Mouse (Mus musculus) cerebellum, adult 8-10 months (tissue): Measurements from ENCODE around the gene Olfr52.
"Not testable (repeated sequence)": the region's sequence is repeated elsewhere in the genome, so short reads cannot be mapped to it uniquely, and the experiment has no call there.

Experiments used
- DNase-seq: peaks from one replicate; pipeline ENCODE4 v3.0.0; 2022

Gene Olfr52

DNA sequence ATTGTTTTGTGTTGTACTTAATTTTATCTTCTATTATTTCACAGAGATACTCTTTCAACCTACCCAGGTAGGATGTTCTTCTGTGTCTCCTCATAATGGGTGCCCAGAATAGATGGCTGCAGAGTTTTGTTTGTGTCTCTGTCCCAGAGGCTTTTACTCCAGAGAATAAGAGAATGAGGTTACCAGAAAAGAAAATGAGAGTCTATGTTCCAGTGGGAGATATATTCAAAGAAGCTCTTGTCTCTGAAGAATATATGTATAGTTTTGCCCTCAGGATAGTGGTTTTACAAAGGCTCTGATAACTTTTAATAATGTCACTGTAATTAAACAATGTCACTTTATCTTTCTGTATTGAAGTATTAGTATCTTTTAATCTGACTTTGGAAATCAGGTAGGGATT, at the start of gene Olfr52:
Olfr52 (minus strand) TSS at position 101 of the 400 bp plus-strand sequence.
- DNase-seq = no peak

DNA sequence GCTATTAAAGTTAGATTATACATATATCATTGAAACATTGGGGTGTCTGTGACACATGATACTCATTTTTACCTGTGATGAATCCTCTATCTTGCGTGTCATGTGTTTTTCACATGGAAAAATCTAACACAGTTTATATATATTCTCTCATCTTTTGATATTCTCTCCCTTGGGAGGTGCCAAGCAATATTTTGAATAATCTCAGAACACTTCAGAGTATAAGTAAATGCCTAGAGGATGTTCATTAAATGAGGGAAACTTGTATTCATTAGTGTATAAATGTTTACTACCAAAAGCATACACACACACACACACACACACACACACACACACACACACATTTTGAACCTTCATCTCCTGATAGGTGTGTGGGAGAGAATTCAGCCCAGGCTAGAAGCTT, 45.8 kb upstream of the Olfr52 start, which contains the start of gene Olfr1047:
Olfr1047 (minus strand) TSS at position 101 of the 400 bp plus-strand sequence.
- no peak for DNase-seq

DNA sequence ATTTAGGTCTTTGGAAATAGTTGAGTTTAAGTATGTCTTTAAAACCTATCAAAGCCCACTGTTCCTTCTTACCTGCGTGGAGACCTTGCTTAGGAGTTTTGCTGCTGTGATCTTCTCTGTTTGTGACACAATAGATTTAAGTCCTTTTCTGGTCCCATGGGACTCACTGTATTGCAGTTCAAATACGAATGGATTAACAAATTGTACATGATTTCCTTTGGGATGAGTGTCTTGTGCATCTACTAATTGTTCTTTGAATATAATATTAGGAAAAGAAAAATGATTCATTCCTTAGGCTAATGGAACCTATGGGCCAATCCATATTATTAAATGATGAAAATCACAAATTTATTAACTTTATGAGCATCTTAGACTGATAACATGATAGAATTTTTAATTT, 33.7 kb upstream of the Olfr52 start, which contains the start of gene Olfr1046:
Olfr1046 (minus strand) TSS at position 101 of the 400 bp plus-strand sequence.
- no peak for DNase-seq

DNA sequence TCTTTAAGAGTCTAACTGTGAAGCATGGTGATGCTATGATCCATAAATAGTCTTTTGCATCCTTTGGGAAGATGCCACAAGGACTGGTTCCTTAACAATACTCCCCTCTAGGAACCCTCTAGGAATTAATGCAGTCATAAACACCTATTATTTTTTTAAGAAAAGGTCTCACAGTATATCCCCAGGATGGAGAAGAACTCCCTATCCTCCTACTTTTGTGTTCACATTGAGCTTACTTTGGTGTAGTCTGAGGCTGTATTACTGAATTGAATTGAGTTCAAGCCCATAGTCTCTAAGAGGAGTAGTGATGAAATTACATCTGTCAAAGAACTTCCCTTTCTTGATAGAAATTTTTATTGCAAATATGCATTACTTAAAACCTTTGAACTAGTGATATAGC, 17.4 kb upstream of the Olfr52 start, which contains the start of gene Olfr1045:
Olfr1045 (minus strand) TSS at position 101 of the 400 bp plus-strand sequence.
- no peak for DNase-seq

DNA sequence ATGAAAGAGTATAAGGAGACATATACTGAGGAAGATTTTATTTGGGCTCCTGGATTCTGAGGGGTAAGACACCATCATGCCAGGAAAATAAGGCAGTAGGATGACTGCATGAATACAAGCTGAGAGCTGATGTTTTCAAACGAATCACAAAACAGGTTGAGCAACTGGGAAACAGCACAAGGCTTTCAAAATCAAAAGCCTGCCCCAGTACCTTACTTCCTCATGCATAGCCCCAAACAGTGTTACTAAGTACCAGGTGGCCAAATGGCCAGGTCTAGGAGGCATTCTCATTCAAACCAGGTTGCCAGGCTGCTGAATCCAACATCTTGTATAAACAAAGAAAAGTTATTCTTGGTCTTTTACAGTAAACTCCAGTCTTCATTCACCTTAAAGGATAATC, 10.4 kb upstream of the Olfr52 start:
- DNase-seq = no peak

DNA sequence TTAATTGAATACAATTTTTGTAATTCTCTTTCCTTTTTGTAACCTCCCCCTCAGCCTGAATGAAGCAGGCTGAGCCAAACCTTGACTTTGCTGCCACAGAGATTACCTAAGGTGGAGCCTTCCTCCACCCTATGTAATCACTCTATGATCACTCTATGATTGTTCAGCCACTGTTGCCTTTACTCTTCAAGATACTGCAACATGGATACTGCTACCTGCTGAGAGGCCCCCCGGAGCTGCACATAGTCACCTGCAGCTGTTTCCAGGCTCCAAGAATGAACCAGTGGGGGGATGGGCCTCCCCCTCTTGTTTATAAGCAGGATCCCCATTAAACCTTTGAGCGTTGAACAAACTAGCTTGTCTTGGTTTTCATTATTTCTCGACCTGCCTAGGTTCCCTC, 5.5 kb downstream of the Olfr52 start:
- DNase-seq = no peak

DNA sequence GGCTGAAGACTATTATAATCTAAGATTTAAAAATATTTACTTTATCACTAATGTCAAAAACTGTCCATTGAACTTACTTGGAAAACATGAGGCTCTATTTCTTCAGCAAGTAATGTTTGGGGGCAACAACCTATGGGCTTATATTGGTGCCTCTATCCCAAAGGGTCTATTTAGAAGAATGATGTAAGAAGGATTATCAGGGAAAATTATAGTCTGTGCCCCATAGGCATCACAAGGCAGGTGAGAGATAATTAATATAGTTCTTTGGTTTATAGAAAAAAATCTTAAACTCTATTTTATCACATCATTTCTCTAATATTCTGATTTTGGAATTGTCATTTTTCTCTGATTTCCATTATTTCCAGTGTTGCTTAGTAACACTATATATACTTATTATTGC, 7.8 kb downstream of the Olfr52 start, which contains the start of gene Olfr1044:
Olfr1044 (minus strand) TSS at position 101 of the 400 bp plus-strand sequence.
- DNase-seq = no peak

DNA sequence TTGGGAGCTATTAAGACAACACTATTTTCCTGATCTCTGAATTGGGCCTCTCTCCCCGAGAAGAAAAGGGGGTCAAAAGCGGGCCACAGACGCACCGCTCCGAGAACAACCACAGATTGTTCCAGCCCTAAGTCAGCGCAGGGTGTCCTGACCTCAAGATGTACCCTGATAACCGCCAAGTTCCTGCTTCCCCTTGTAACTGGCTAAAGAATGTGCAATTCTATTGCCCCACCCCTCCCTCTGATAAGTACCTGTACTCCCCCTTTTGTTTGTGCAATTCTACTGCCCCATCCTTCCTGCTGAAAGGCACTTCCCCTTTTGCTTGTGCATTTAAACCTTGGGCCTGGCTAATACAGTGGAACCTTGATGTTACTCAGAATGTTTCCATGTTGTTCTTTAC, 10.1 kb downstream of the Olfr52 start:
- not testable (repeated sequence) for DNase-seq

DNA sequence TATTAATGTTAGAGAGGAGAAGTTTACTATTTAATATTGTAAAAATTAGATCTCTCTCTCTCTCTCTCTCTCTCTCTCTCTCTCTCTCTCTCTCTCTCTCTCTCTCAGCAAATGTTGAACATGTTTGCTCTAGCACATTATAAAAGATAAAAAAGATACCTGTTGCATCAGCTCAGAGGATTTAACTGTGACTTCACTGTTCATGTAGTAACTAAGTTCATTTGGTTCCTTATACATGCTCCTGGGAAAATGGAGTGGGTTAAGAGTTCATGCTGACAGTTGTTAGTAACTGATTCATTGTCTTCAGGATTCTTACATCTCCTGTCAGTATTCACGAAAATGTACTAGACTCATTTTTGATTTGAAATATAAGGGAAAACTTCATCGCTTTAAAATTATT, 18.1 kb downstream of the Olfr52 start, which contains the start of gene Olfr1043:
Olfr1043 (minus strand) TSS at position 101 of the 400 bp plus-strand sequence.
- no peak for DNase-seq

DNA sequence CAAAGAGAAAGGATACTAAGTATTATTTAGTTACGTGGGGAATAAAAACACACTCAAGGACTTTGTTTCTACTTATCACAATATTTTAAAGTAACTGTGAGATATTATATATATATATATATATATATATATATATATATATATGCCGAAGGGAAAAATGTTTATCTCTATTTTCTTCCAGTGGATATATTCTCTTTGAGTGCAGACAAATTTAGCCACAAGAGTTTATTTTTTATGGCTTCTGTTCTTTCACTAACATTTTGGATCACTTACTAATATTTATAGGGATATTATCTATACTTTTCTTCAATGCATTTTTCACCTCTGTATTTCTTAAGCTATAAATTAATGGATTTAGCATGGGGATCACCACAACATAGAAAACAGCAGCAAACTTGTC, 23.7 kb downstream of the Olfr52 start, which contains the start of gene Olfr1042:
Olfr1042 (minus strand) TSS at position 101 of the 400 bp plus-strand sequence.
- DNase-seq = no peak

DNA sequence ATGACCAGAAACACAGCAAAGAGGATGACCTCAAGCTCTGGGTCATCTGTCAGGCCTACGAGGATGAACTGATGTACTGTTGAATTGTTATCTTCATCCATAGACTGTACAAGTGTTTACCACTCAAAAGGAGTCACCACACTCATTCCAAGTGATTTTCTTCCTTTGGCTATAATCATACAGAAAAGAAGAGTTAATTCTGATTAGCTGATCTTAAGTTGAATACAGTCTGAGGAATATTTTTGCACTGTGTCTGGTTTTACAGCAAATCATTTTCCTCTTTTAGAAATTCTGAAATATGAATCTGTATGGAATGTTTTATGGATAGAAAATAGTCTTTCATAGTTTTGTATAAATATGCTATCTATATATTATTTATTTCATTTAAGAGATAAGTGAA, 38.9 kb downstream of the Olfr52 start, which contains the start of gene Olfr1040:
Olfr1040 (minus strand) TSS at position 101 of the 400 bp plus-strand sequence.
- DNase-seq = no peak

DNA sequence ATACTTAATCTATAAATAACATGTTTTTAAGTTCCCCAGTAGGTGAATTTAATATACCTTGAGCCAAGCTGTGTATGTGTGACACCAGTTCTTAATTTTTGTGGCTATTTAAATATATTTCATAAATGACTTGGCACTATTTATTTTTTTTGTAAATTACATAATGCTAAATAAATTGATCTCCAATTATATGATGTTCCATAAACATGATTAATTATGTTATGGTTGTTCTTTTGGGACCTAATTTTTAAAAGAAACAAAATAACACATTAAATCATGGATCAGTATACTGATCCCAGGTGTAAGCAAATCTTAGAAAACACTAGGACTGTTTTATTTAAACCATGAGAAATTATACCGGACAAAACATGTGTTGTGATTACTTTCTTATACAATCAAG, 49.7 kb downstream of the Olfr52 start, which contains the start of gene Olfr1039:
Olfr1039 (minus strand) TSS at position 101 of the 400 bp plus-strand sequence.
- DNase-seq = no peak
